Mouse (Mus musculus) kidney, adult 11 months (tissue): ENCODE measurements at regions not wholly inside any gene's neighbourhood (a gene's known extent, or its start where the extent isn't known, plus 50 kb on each side); places are given as distances from the start of the nearest gene placed in this dataset.
A peak's percentile ranks its signal among the peaks of the same experiment; 100 is the strongest.

ENCODE experiments used
- DNase-seq: peaks from one replicate; pipeline ENCODE4 v3.0.0; 2022

DNA sequence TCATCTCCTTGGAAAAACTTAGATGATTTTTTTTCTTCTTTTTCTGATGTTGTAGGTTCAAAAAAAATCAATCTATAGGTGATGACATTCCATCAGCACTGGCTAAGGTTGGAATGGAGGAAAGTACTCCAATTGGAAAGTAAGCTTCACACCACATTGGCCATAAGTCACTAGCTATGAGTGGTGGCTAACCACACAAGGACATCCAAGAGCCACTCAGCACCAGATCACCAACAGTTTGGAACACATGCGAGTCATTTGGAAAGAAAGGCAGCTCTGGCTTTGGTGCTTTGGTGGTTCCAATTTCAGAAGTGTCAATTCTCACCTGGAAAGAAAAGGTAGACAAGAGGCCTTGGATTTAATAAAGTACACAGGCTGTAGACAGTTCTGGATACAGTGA lies 442.5 kb upstream of the Sel1l start:
- no peak for DNase-seq

- DNase-seq, result no peak
Measured at GRCm38 (mm10) chr12:92285511-92285910, 436.6 kb upstream of the Sel1l start.

DNA sequence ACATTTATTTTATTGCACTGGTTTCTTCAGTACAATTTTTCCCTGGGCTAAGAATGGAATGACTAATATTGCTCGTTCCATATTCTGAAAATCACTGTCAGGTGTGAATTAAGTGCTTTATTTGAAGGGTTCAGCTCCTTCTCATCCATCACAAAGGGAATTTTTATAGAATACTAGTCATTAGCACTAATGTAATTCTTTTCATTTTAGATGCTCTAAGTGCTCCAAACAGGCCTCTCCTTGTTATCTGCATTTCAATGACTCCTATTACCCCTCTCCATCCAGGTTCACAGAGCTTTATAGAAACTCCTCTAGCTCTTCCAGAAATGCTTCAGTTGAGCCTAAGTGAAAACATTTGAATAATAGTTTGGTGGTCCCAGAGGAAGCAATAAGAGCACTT lies 431.5 kb upstream of the Sel1l start:
- no peak for DNase-seq

DNA sequence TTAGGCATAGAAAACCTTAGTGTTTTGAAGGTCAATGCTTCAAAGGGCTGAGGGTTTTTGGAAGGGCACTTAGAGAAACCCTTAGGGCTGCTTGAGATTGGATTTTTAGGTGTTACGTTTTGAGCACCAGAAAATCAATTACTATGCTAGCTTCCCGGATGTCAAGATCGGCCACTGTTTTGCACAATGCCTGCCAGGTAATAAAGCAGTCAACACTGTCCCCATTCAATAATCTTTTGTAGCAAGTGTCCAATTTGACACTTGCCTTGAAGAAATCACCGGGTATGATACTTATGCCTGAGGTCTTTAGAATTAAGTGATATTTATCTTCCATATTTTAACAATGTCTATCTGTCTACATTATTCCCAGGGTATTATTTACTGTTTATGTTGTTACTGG lies 403.0 kb upstream of the Sel1l start:
- DNase-seq, result no peak

DNA sequence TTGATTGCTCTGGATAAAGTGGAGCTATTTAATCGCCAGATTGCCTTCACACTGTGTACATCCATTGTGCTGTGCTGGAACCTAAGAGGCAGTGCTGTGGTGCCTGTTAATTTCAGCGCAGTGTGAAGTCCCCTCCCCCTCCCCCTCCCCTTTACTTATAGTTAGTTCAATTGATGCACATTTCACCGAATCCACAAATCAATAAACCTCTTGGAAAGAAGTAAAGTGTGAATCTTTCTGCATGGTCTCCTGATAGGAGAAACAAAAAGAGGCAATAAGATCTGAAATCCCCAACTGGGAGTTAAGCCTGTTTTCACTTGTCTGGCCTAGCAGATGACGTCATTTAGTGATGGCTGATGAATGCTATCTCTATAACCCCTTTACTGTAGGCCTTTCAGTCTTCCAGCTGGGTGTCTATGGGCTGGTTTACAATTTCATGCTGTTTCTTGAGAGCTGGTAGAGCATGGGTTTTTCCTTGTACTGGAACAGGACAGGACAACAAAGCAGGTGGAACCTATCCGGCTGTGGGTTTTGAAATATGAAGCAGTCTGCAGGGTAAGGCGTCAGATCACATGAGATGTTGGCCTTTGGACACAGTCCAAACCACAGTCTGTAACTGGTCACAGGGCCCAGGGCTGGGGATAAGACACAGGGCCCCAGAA lies 398.0 kb upstream of the Sel1l start:
- no peak for DNase-seq

DNA sequence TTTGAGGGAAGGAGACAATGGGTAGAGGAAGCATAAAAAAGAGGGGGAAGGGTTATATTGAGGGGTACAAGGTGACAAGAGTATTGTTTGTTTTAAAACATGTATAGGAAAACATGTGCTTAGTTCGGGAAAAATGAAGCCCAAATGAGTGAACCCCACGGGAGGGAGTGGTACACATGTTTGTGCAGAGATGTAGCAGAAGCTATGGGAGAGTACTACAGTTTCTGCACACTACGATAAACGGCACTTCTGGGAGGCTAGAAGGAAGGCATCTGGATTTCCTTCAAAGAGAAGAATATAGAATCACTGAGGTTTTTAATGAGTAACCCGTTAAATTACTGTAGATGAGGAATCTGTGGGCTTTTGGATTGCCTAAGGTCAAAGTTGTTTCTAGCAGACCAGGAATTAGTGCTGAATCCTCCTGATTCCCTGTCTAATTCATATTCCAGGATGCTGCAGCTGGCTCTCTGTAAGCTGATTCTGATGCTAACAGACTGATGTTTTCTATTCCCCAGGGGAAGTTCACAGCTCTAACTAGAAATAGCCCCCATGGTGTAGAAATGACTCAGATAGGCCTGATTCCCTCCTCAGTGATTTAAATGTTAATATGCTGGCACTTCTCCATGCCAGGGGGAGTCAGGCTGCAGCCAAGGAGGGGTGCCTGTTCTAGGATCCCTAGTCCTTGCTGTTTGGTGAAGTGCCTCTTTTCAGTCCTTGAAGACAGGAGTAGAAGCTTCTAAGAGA lies 391.2 kb upstream of the Sel1l start:
- no peak for DNase-seq

- DNase-seq, result no peak
Measured at GRCm38 (mm10) chr12:92233650-92234408, 384.9 kb upstream of the Sel1l start.

- no peak for DNase-seq
Measured at GRCm38 (mm10) chr12:92228585-92228984, 379.6 kb upstream of the Sel1l start.

- DNase-seq, result no peak
Measured at GRCm38 (mm10) chr12:92203351-92203750, 354.4 kb upstream of the Sel1l start.

DNA sequence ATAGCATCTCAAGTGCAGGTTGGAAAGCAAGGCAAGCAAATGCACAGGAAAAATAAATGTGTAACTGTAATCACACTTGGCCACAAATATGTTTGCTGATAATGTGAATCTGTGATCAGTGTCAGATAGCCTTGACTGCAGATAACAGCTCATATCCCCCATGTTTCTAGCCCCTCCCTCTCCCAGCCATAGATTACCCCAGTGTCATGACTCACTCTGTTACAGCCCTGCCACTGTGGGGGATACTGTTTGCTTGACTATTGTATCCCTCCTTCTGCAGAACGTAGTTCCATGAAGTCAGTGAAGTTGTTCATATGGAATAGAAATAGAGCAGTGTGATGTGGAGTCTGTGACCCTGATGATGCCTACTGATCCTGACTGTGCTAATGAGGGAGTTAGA lies 351.6 kb upstream of the Sel1l start:
- no peak for DNase-seq

DNA sequence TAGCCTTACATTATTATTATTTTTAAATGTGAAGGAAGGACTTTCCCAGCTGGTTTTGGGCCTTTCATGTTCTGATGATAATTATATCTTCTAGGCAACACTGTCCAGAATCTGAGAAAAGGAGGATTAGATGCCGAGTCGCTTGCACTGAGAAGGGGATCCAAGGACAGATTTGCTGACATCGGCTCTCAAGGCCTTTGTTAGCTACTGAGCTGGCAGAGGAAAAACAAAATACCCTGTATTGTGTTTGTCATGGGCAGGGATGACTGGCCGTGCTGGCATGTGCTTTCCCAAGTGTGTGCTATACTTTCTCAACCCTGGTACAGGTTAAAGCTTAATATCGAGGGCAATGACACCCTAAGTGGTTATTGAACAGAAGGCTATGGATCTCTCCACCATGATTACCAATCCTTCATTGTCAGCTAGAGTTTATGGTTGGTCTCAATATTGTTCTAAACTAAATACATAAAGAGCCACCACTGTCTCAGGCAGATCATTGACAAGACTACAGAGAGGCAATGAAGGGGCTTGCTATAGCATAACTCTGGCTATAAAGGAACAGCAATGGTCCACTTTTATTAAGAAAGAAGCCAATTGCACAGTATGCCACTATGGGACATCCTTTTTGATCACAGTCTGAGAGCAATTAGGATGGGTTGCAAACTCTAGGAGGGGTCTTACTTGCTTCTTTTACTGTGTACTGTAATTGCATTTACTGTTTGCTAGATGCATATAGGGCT lies 350.0 kb upstream of the Sel1l start:
- no peak for DNase-seq

GRCm38 (mm10) chr12:92193934-92194685 lies 345.2 kb upstream of the Sel1l start:
- no peak for DNase-seq

DNA sequence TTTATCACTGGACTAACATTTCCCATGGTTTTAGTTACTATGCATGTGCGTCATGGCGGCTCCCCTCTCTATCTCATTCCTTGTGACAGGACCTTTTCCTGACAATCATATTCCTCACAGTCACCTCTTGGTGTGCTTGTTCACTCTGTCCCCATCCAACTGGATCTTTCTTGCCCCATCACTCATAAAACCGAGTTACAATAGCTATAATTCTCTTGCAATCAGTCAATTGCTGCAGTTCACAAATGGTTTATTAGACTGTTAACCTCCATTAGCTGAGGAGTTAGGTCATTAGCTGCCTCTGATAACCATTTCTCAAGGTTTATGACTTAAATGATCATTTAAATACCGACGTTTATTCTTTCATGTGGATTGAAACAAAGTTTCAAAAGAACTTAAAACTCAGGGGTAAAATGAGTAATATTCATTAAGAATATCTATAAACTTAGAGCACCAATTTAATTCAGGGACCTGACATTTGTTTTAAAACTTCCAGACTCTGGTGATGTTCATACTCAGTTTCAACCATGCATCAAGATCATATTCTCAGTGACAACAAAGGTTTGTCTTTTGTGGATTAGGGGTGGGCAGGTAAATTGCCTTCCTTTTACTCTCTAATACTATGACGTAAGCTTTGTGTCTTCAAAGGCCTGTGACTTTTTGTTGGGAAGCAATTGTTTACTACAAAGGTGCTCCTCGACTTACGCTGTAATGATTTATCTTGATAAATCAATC lies 344.4 kb upstream of the Sel1l start:
- DNase-seq, result no peak

DNA sequence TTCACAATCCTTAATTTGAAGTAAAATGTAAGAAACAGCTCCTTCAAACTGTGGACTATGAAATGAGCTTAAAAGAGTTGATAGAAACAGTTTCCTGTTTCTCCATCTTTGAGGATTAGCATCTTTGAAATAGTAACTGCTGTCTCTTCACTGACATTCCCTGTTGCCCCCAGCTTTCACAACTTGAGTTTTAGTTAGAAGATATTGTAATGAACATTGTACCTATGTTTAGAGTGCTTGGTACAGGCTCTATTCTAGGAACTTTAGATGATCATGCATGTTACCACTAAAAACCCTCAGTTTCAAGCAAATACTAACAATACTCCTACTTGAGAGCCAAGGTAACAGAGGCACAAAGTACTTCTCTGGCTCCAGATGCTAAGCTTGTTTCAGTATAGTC lies 340.1 kb upstream of the Sel1l start:
- DNase-seq, result no peak

GRCm38 (mm10) chr12:92187133-92187482 lies 338.2 kb upstream of the Sel1l start:
- no peak for DNase-seq

DNA sequence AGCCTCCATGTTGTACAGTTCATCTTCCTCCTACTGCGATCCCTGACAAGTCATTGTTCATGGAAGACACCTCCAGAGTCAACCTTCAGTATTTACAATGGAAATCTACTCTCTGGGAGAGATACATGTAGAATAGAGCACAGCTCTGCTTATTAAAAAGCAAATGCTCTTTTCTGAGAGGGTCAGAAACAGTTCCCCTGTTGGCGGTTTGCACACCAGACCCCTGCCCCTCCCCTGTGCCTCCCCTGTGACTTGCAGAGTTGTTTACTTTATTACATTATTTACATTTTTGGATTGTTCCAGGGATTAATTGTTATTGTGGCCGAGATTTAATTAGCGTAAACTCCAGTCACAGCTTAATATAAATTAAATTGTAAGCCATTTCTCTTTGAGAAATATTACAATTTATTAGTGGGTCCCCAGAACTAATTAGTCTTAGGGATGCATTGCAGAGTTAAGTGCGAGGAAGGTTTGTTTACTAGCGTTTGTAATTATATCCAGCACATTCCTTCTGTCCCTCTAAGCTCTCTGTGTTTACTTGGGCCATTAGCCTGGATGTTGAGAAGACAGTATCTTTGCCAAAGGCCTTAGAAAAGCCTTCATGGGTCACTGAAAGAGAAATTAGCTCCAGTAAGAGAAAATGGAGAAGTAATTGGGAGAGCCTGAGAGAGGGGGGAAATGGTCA lies 337.6 kb upstream of the Sel1l start:
- DNase-seq, result no peak

GRCm38 (mm10) chr12:92179292-92179691 lies 330.3 kb upstream of the Sel1l start:
- DNase-seq, result no peak

GRCm38 (mm10) chr12:92156726-92157125 lies 307.8 kb upstream of the Sel1l start:
- peak; percentile 38 for DNase-seq

- no peak for DNase-seq
Measured at GRCm38 (mm10) chr12:92152922-92153235, 303.9 kb upstream of the Sel1l start.

DNA sequence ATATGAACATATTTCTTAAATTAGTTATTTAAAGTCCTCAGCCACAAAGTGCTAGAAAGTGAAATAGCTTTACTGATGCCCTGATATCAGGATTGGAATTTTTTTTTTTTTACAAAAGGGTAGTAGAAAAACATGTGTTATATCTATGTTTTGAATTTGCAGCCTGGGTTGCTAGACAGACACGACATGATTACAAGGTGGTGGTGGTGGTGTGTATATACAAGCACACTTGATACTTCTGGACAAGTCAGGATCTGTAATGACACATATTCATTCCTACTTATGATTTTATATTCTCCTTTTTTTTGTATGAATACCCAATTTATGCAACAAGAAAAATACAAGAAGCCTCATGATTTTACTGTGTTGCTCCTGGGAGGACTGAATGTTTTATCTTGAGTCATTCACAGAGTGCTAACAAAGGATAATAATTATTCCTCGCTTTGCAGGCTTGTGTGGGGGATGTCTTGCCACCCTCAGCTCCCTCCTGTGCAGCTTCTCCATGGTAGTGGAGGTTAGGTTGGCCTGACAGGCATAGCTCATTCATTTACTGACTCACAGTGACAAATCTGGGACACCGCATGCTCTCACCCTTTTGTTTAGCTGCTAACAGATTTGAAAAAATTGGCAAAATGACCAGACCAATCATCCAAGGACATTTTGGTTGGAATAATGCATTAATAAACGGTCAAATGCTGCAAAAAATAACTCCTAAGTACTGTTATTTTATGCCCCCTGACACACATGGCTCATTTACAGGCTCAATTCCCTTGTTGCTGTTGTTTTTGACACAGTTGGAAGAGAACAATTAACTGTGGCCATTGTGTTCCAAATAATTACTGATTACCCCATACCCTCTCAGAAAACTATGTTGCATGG lies 303.3 kb upstream of the Sel1l start:
- DNase-seq, result no peak
